Mouse (Mus musculus): Measurements from ENCODE around the gene Exd1. TPM values are rescaled to one million over a fixed set of nuclear protein-coding genes. Genes with fewer than 3 reads are reported as not detected.

Exd1 gene
- polyA plus RNA-seq, 1 experiment from 2014 or later: 0.14 TPM

GRCm38 (mm10) chr2:119482307-119482706 lies 65.1 kb downstream of the Exd1 start:
- Histone ChIP-seq H3K9me3 (ENCODE audit: control insufficient read depth, low read length) (no peaks in the 10 kb centered on the region), H3K9ac (ENCODE audit: low read length) (no peak overlapping the region), H3K4me3 (ENCODE audit: control insufficient read depth in 1 of 2, insufficient read depth in 1 of 2, low read depth in 1 of 2, low read length in 2 of 2) (no peak overlapping the region), H3K27me3 (ENCODE audit: control insufficient read depth, insufficient read depth, low read length) (no peaks in the 10 kb centered on the region), H3K4me1 (ENCODE audit: control insufficient read depth in 2 of 2, insufficient read depth in 2 of 2, low read length in 2 of 2) (peaks cover 0 to 8% of the 10 kb centered on the region in 2 experiments; a peak in 1 of 4 replicates), H3K27ac (replicated peaks in 1 of 2; ENCODE audit: control insufficient read depth in 1 of 2, insufficient read depth in 1 of 2, low read depth in 2 of 2, low read length in 2 of 2) (no peak overlapping the region), H3K4me2 (ENCODE audit: low read length) (no peak overlapping the region), H3K36me3 (ENCODE audit: control insufficient read depth, insufficient read depth, low read length) (0 out of 2 replicates have a peak, but pooled peaks cover 7% of the 10 kb centered on the region)
- ATAC-seq (ENCODE audit: insufficient number of reproducible peaks, insufficient read depth, low FRiP score, low read depth): no peak
- 86% methylated on average over 1 of the region's 1 CpGs for WGBS

GRCm38 (mm10) chr2:119478397-119478749 lies 69.1 kb downstream of the Exd1 start:
- WGBS: 10% methylated on average over 9 of the region's 9 CpGs
- Histone ChIP-seq H3K4me3 (ENCODE audit: control insufficient read depth in 1 of 2, insufficient read depth in 1 of 2, low read depth in 1 of 2, low read length in 2 of 2) (peak overlapping the region; percentile 88 to 96), H3K4me1 (ENCODE audit: control insufficient read depth in 2 of 2, insufficient read depth in 2 of 2, low read length in 2 of 2) (peaks cover 0 to 25% of the 10 kb centered on the region in 2 experiments; a peak in 3 of 4 replicates), H3K4me2 (ENCODE audit: low read length) (peak overlapping the region; percentile 78), H3K27me3 (ENCODE audit: control insufficient read depth, insufficient read depth, low read length) (no peaks in the 10 kb centered on the region), H3K27ac (replicated peaks in 1 of 2; ENCODE audit: control insufficient read depth in 1 of 2, insufficient read depth in 1 of 2, low read depth in 2 of 2, low read length in 2 of 2) (peak overlapping the region; percentile 96 to 99), H3K9me3 (ENCODE audit: control insufficient read depth, low read length) (no peaks in the 10 kb centered on the region), H3K9ac (ENCODE audit: low read length) (peak overlapping the region; percentile 99), H3K36me3 (ENCODE audit: control insufficient read depth, insufficient read depth, low read length) (0 out of 2 replicates have a peak, but pooled peaks cover 7% of the 10 kb centered on the region)
- ATAC-seq (ENCODE audit: insufficient number of reproducible peaks, insufficient read depth, low FRiP score, low read depth): no peak

- 0 out of 2 replicates have a peak, but pooled peaks cover 7% of the 10 kb centered on the region for H3K36me3 ChIP-seq (ENCODE audit: control insufficient read depth, insufficient read depth, low read length)
- peak within 1 kb of the TSS; percentile 86 for H3K4me2 ChIP-seq (ENCODE audit: low read length)
- no peaks in the 10 kb centered on the region for H3K9me3 ChIP-seq (ENCODE audit: control insufficient read depth, low read length)
- WGBS: under 1% methylated on average over 62 of the region's 72 CpGs
- peak within 1 kb of the TSS; percentile 88 to 96 for H3K4me3 ChIP-seq (ENCODE audit: control insufficient read depth in 1 of 2, insufficient read depth in 1 of 2, low read depth in 1 of 2, low read length in 2 of 2)
- no peaks in the 10 kb centered on the region for H3K27me3 ChIP-seq (ENCODE audit: control insufficient read depth, insufficient read depth, low read length)
- peak; percentile 90 for ATAC-seq (ENCODE audit: insufficient number of reproducible peaks, insufficient read depth, low FRiP score, low read depth)
- peak within 1 kb of the TSS; percentile 98 to 99 for H3K27ac ChIP-seq (replicated peaks in 1 of 2; ENCODE audit: control insufficient read depth in 1 of 2, insufficient read depth in 1 of 2, low read depth in 2 of 2, low read length in 2 of 2)
- peaks cover 0 to 25% of the 10 kb centered on the region in 2 experiments; a peak in 3 of 4 replicates for H3K4me1 ChIP-seq (ENCODE audit: control insufficient read depth in 2 of 2, insufficient read depth in 2 of 2, low read length in 2 of 2)
- H3K9ac ChIP-seq (ENCODE audit: low read length): peak within 1 kb of the TSS; percentile 99
These were observed 69.6 kb downstream of the Exd1 start, which contains the start of gene Ino80 for GRCm38 (mm10) chr2:119477571-119478396. Gene Ino80 (minus strand): TSS chr2:119477687.

- ATAC-seq (ENCODE audit: insufficient number of reproducible peaks, insufficient read depth, low FRiP score, low read depth): peak; percentile 68
- H3K9ac ChIP-seq (ENCODE audit: low read length): peak overlapping the region; percentile 99
- H3K9me3 ChIP-seq (ENCODE audit: control insufficient read depth, low read length): no peaks in the 10 kb centered on the region
- WGBS: under 1% methylated on average over 40 of the region's 44 CpGs
- H3K4me1 ChIP-seq (ENCODE audit: control insufficient read depth in 2 of 2, insufficient read depth in 2 of 2, low read length in 2 of 2): peaks cover 0 to 25% of the 10 kb centered on the region in 2 experiments; a peak in 3 of 4 replicates
- H3K27ac ChIP-seq (replicated peaks in 1 of 2; ENCODE audit: control insufficient read depth in 1 of 2, insufficient read depth in 1 of 2, low read depth in 2 of 2, low read length in 2 of 2): peak overlapping the region; percentile 76 to 99
- H3K4me3 ChIP-seq (ENCODE audit: control insufficient read depth in 1 of 2, insufficient read depth in 1 of 2, low read depth in 1 of 2, low read length in 2 of 2): peak overlapping the region; percentile 88 to 96
- peak overlapping the region; percentile 86 for H3K4me2 ChIP-seq (ENCODE audit: low read length)
- H3K36me3 ChIP-seq (ENCODE audit: control insufficient read depth, insufficient read depth, low read length): peaks cover 10% of the 10 kb centered on the region
- H3K27me3 ChIP-seq (ENCODE audit: control insufficient read depth, insufficient read depth, low read length): no peaks in the 10 kb centered on the region
These were observed 70.6 kb downstream of the Exd1 start for GRCm38 (mm10) chr2:119476621-119477391.

GRCm38 (mm10) chr2:119476166-119476565 lies 71.3 kb downstream of the Exd1 start:
- H3K4me3 ChIP-seq (ENCODE audit: control insufficient read depth in 1 of 2, insufficient read depth in 1 of 2, low read depth in 1 of 2, low read length in 2 of 2): peak overlapping the region; percentile 88 to 96; a peak in 3 of 4 replicates
- H3K9me3 ChIP-seq (ENCODE audit: control insufficient read depth, low read length): no peaks in the 10 kb centered on the region
- peaks cover 0 to 25% of the 10 kb centered on the region in 2 experiments; a peak in 3 of 4 replicates for H3K4me1 ChIP-seq (ENCODE audit: control insufficient read depth in 2 of 2, insufficient read depth in 2 of 2, low read length in 2 of 2)
- peaks cover 10% of the 10 kb centered on the region for H3K36me3 ChIP-seq (ENCODE audit: control insufficient read depth, insufficient read depth, low read length)
- H3K9ac ChIP-seq (ENCODE audit: low read length): peak overlapping the region; percentile 99
- WGBS: 16% methylated on average over 7 of the region's 7 CpGs
- H3K4me2 ChIP-seq (ENCODE audit: low read length): peak overlapping the region; percentile 86
- no peaks in the 10 kb centered on the region for H3K27me3 ChIP-seq (ENCODE audit: control insufficient read depth, insufficient read depth, low read length)
- H3K27ac ChIP-seq (replicated peaks in 1 of 2; ENCODE audit: control insufficient read depth in 1 of 2, insufficient read depth in 1 of 2, low read depth in 2 of 2, low read length in 2 of 2): peak overlapping the region; percentile 76 to 99; a peak in 2 of 4 replicates
- ATAC-seq (ENCODE audit: insufficient number of reproducible peaks, insufficient read depth, low FRiP score, low read depth): no peak

Other genes with a start within 250 kb of the Exd1 start
- gene Dll4, start 221.8 kb downstream of the Exd1 start, polyA plus RNA-seq (2014; fragmentation: Nextera tagmentation; extraction: Ambion mirVana): 6.9 and 8.8 TPM in 2 replicates
- 0.32 and 0.67 TPM in 2 replicates for gene Chac1, start 196.4 kb downstream of the Exd1 start, polyA plus RNA-seq (2014; fragmentation: Nextera tagmentation; extraction: Ambion mirVana)
- 3.7 and 4.4 TPM in 2 replicates for gene Ino80, start 69.9 kb downstream of the Exd1 start, polyA plus RNA-seq (2014; fragmentation: Nextera tagmentation; extraction: Ambion mirVana)
- gene Chp1, start 70 bp upstream of the Exd1 start, polyA plus RNA-seq (2014; fragmentation: Nextera tagmentation; extraction: Ambion mirVana): 46.4 and 48.7 TPM in 2 replicates
- 36.9 and 39.7 TPM in 2 replicates for gene Nusap1, start 70.7 kb upstream of the Exd1 start, polyA plus RNA-seq (2014; fragmentation: Nextera tagmentation; extraction: Ambion mirVana)
- 17.7 and 20.7 TPM in 2 replicates for gene Oip5, start 70.8 kb upstream of the Exd1 start, polyA plus RNA-seq (2014; fragmentation: Nextera tagmentation; extraction: Ambion mirVana)
- gene Ndufaf1, start 115.2 kb upstream of the Exd1 start, polyA plus RNA-seq (2014; fragmentation: Nextera tagmentation; extraction: Ambion mirVana): 54.5 and 55.5 TPM in 2 replicates
- gene Rtf1, start 127.4 kb upstream of the Exd1 start, polyA plus RNA-seq (2014; fragmentation: Nextera tagmentation; extraction: Ambion mirVana): 16.2 and 19.8 TPM in 2 replicates
- gene Itpka, start 194.7 kb upstream of the Exd1 start, polyA plus RNA-seq (2014; fragmentation: Nextera tagmentation; extraction: Ambion mirVana): 2.1 and 2.4 TPM in 2 replicates
- 0.23 and 0.32 TPM in 2 replicates for gene Ltk, start 212.8 kb upstream of the Exd1 start, polyA plus RNA-seq (2014; fragmentation: Nextera tagmentation; extraction: Ambion mirVana)
- gene Rpap1, start 239.9 kb upstream of the Exd1 start, polyA plus RNA-seq (2014; fragmentation: Nextera tagmentation; extraction: Ambion mirVana): 16.8 and 17.6 TPM in 2 replicates

Data from heart, embryonic 14.5 days (tissue).